Mouse (Mus musculus): ENCODE measurements around the gene Acacb. TPM values are rescaled to one million over a fixed set of nuclear protein-coding genes. Genes with fewer than 3 reads are reported as not detected.

Gene Acacb
- polyA plus RNA-seq, 2 experiments = 2.7 to 4.9 TPM

DNA sequence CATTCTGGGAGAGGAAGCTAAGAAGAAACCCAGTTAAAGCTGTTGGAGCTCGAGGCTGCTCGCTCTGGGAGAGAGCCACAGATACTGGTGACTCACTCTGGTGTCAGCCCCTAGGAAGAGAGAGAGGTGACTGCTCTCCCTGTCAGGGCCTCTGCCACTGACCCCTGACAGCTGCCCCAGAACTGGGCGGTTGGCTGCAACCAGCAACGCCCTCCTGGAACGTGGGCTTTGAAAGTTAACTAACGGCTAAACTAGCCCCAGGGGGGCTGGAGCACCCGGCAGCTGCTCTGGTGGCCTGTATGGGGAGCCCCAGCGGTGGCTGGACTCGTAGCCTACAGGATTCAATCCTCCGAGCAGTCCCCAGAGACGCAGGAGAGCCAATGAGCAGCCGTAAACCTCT is 123.6 kb downstream of the Acacb start:
- 10% methylated on average over 12 of the region's 12 CpGs for WGBS
- ATAC-seq (ENCODE audit: low FRiP score, low read depth) (no peak), DNase-seq (ENCODE audit: low spot score) (no peak)
- Histone ChIP-seq H3K9me3 (ENCODE audit: control insufficient read depth, low read length) (no peaks in the 10 kb centered on the region), H3K36me3 (ENCODE audit: control insufficient read depth, insufficient read depth, low read length) (no peaks in the 10 kb centered on the region), H3K9ac (ENCODE audit: low read depth, low read length, severe bottlenecking) (no peak overlapping the region), H3K4me2 (replicated peaks; ENCODE audit: low read depth, low read length, severe bottlenecking) (no peak overlapping the region), H3K27ac (replicated peaks; ENCODE audit: low read depth, low read length) (no peak overlapping the region), H3K4me3 (replicated peaks; ENCODE audit: low read length) (no peak overlapping the region), H3K27me3 (ENCODE audit: control insufficient read depth, insufficient read depth, low read length) (peaks cover 41% of the 10 kb centered on the region), H3K4me1 (ENCODE audit: control insufficient read depth, insufficient read depth, low read length) (peaks cover 11% of the 10 kb centered on the region)
- no peak for TF ChIP-seq POLR2A (IDR thresholded peaks at IDR 0.05; ENCODE audit: borderline replicate concordance, extremely low read depth, insufficient read depth, insufficient read length)

DNA sequence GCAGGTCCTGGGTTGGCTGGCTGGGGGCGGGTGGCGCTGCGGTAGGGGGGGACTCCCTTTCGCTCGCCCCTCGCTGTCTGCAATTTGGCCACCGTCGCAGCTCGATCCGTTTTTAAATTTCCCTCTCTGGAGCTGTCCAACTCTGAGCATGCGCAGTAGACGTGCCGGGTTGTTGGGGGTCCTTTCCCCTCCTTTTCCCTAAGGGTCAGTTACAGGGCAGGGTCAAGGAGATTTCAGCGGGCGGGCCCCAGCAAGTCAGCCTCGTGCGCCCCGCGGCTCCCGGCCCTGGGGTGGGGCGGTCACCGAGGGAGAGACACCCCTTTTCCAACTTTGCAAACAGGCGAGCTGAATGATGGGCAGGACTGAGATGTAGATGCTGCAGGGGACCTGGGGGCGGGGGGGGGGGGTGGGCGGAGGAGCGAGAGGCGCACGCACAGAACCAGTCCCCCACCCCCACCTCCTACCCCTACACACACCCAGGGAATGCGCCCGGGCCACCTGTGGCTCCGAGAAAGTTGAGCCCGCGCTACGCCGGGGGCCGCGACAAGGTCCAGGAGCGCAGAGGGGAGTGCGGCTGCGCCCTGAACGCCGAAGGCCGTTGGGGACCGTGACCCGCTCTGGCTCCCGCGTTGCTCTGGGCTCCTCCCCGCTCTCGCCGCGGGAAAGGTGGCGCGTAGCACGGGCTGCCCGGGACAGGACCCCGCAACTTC is 127.5 kb downstream of the Acacb start, which contains the start of gene Foxn4:
Gene Foxn4, minus strand, starts transcription at position 115 of the 710 bp plus-strand sequence.
- under 1% methylated on average over 29 of the region's 56 CpGs for WGBS
- Histone ChIP-seq H3K36me3 (ENCODE audit: control insufficient read depth, insufficient read depth, low read length) (no peaks in the 10 kb centered on the region), H3K4me3 (replicated peaks; ENCODE audit: low read length) (peak within 1 kb of the TSS; percentile 37), H3K27ac (replicated peaks; ENCODE audit: low read depth, low read length) (no peak within 1 kb of the TSS), H3K9ac (ENCODE audit: low read depth, low read length, severe bottlenecking) (no peak within 1 kb of the TSS; the same call in 1 of the 2 replicates), H3K4me2 (replicated peaks; ENCODE audit: low read depth, low read length, severe bottlenecking) (peak within 1 kb of the TSS; percentile 71), H3K4me1 (ENCODE audit: control insufficient read depth, insufficient read depth, low read length) (peaks cover 11% of the 10 kb centered on the region), H3K27me3 (ENCODE audit: control insufficient read depth, insufficient read depth, low read length) (peaks cover 70% of the 10 kb centered on the region), H3K9me3 (ENCODE audit: control insufficient read depth, low read length) (no peaks in the 10 kb centered on the region)
- no peak for TF ChIP-seq POLR2A (IDR thresholded peaks at IDR 0.05; ENCODE audit: borderline replicate concordance, extremely low read depth, insufficient read depth, insufficient read length)
- ATAC-seq (ENCODE audit: low FRiP score, low read depth) (no peak), DNase-seq (ENCODE audit: low spot score) (no peak)

DNA sequence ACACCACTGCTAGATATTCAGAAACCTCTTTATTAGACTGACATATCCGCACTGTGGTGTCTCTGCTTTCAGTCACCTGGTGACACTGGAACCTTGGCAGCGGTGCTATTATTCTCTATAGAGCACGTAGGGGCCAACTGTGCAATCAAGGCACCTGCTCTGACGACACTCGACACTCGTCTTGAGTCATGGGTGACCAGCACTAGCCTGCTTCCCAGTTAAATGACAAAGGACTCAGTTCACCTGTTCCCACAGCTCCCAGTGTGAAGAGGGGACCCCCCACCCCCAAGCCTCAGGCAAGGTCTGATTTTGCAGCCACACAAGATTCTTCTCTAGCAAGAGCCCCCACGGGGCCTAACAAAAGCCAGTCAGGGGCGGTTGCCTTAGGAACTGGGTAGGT is 129.0 kb downstream of the Acacb start:
- peaks cover 70% of the 10 kb centered on the region for H3K27me3 ChIP-seq (ENCODE audit: control insufficient read depth, insufficient read depth, low read length)
- ATAC-seq (ENCODE audit: low FRiP score, low read depth) (no peak), DNase-seq (ENCODE audit: low spot score) (no peak)
- no peaks in the 10 kb centered on the region for H3K9me3 ChIP-seq (ENCODE audit: control insufficient read depth, low read length)
- no peaks in the 10 kb centered on the region for H3K36me3 ChIP-seq (ENCODE audit: control insufficient read depth, insufficient read depth, low read length)
- no peak overlapping the region for H3K9ac ChIP-seq (ENCODE audit: low read depth, low read length, severe bottlenecking)
- H3K4me3 ChIP-seq (replicated peaks; ENCODE audit: low read length) = no peak overlapping the region
- no peak for TF ChIP-seq POLR2A (IDR thresholded peaks at IDR 0.05; ENCODE audit: borderline replicate concordance, extremely low read depth, insufficient read depth, insufficient read length)
- no peak overlapping the region for H3K4me2 ChIP-seq (replicated peaks; ENCODE audit: low read depth, low read length, severe bottlenecking)
- 20% methylated on average over 8 of the region's 8 CpGs for WGBS
- H3K27ac ChIP-seq (replicated peaks; ENCODE audit: low read depth, low read length) = no peak overlapping the region
- H3K4me1 ChIP-seq (ENCODE audit: control insufficient read depth, insufficient read depth, low read length) = peaks cover 11% of the 10 kb centered on the region

DNA sequence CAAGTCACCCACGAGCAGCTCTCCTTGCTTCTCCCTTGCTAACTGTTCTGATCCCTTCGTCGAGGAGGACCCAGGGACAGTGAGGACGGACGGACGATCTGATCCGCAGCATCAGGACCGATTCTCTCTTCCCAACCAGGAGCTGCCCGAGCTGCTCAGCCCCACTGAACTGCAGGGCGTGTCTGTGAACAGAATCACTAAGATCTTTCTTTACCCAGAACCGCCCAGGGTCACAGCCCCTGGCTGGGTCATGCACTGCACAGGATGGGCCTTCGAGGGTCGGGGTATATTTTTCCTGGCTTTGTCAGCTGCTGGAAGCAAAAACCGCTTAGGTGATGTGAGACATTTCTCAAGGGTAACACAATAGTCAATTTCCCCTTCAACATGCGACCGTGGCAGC is 129.7 kb downstream of the Acacb start:
- no peak for TF ChIP-seq POLR2A (IDR thresholded peaks at IDR 0.05; ENCODE audit: borderline replicate concordance, extremely low read depth, insufficient read depth, insufficient read length)
- Histone ChIP-seq H3K36me3 (ENCODE audit: control insufficient read depth, insufficient read depth, low read length) (no peaks in the 10 kb centered on the region), H3K9me3 (ENCODE audit: control insufficient read depth, low read length) (no peaks in the 10 kb centered on the region), H3K4me3 (replicated peaks; ENCODE audit: low read length) (no peak overlapping the region), H3K27ac (replicated peaks; ENCODE audit: low read depth, low read length) (no peak overlapping the region), H3K4me2 (replicated peaks; ENCODE audit: low read depth, low read length, severe bottlenecking) (no peak overlapping the region), H3K4me1 (ENCODE audit: control insufficient read depth, insufficient read depth, low read length) (peaks cover 11% of the 10 kb centered on the region), H3K9ac (ENCODE audit: low read depth, low read length, severe bottlenecking) (no peak overlapping the region), H3K27me3 (ENCODE audit: control insufficient read depth, insufficient read depth, low read length) (peaks cover 65% of the 10 kb centered on the region)
- ATAC-seq (ENCODE audit: low FRiP score, low read depth) (no peak), DNase-seq (ENCODE audit: low spot score) (no peak)
- 39% methylated on average over 16 of the region's 16 CpGs for WGBS

DNA sequence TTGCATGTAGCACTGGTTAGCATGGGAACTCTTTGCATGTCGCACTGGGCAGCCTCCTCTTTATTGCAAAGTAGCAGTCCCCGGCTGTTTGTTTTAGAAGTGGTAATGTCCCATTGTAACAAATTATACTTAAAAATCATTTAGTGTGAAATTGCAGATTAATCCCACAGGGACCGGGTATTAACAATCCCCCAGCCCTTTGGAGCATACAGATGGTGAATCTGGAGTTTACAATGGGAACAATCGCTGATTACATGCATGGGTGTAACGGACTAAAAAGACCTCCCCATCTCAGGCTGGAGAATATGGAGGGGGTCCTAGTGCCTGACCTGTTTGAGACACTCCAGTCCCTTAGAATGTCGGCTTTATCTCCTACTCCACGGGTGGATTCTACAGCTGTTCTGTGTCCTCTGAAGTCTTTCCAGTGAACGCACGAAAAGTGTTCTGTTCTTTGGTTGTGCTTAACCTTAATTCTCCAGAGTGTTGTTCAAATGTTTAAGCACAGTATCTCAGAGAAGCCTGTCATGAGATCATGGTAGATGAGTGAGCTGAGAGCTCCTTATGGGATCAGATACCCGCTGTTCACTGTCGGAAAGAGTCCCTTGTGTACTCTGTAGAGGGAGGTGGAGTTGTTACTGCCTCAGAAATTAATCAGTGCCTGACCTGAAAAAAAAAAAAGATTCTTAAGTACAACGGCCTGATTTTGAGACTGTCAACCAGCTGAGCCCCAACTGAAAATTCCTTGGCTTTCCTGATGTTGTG is 133.2 kb downstream of the Acacb start:
- H3K27me3 ChIP-seq (ENCODE audit: control insufficient read depth, insufficient read depth, low read length) = peaks cover 33% of the 10 kb centered on the region
- 54% methylated on average over 12 of the region's 12 CpGs for WGBS

More for the DNA sequence above, 133.2 kb downstream of the Acacb start:
- TF ChIP-seq POLR2A (IDR thresholded peaks at IDR 0.05; ENCODE audit: borderline replicate concordance, extremely low read depth, insufficient read depth, insufficient read length) = no peak
- Histone ChIP-seq H3K9ac (ENCODE audit: low read depth, low read length, severe bottlenecking) (no peak overlapping the region), H3K4me3 (replicated peaks; ENCODE audit: low read length) (no peak overlapping the region), H3K36me3 (ENCODE audit: control insufficient read depth, insufficient read depth, low read length) (no peaks in the 10 kb centered on the region), H3K4me1 (ENCODE audit: control insufficient read depth, insufficient read depth, low read length) (no peaks in the 10 kb centered on the region), H3K9me3 (ENCODE audit: control insufficient read depth, low read length) (no peaks in the 10 kb centered on the region), H3K27ac (replicated peaks; ENCODE audit: low read depth, low read length) (no peak overlapping the region), H3K4me2 (replicated peaks; ENCODE audit: low read depth, low read length, severe bottlenecking) (no peak overlapping the region)
- ATAC-seq (ENCODE audit: low FRiP score, low read depth) = no peak
- DNase-seq (ENCODE audit: low spot score) = no peak
